In genomic region chr19:5935691-5936090, GRCm38 (mm10) we compare ENCODE assay signal across 18 mouse cellular contexts. TPM values are rescaled to one million over a fixed set of nuclear protein-coding genes. Genes with fewer than 3 reads are reported as not detected.
DNase-seq lines count a peak whose midpoint lies in the region; ATAC-seq and TF ChIP-seq lines count a peak whose summit lies in the region.
"Had no signal": no experiment of that assay in that cellular context is flagged by ENCODE, and none has a peak within 500 bp of the region (broad histone marks: within the 10 kb centered on the region; RNA-seq: fewer than 3 reads in every experiment).

No protein-coding gene starts in this region.

- H3K27me3 ChIP-seq in lung, embryonic 16.5 days (ENCODE audit: control insufficient read depth, insufficient read depth, low read depth, low read length), result no peaks in the 10 kb centered on the region
- no peaks in the 10 kb centered on the region for H3K27me3 ChIP-seq in stomach, embryonic 15.5 days (replicated peaks)
- H3K27me3 ChIP-seq: neural tube, embryonic 13.5 days had no signal

- TF ChIP-seq CTCF in gastrocnemius, adult 2 months (IDR thresholded peaks at IDR 0.05), result no peak
- no peak for TF ChIP-seq CTCF in lung, adult 2 months (IDR thresholded peaks at IDR 0.05; ENCODE audit: insufficient read depth, low read length)

- peak; percentile 64 for DNase-seq in gastrocnemius, adult 2 months
- no peak for DNase-seq in gastrocnemius, postnatal 25 days
- no peak for DNase-seq in lung, adult 2 months
- peak; percentile 68 for DNase-seq in kidney, postnatal 10 days
- DNase-seq in retina, embryonic 14.5 days (ENCODE audit: low spot score), result no peak
- no peak for DNase-seq in cerebellum, adult 18-20 months
- DNase-seq: right cerebral cortex, postnatal 25 days; thymus, adult 2 months had no signal

- no peak for TF ChIP-seq POLR2A in lung, adult 2 months (IDR thresholded peaks at IDR 0.05; ENCODE audit: borderline replicate concordance, extremely low read depth, low read depth, low read length)

- H3K4me3 ChIP-seq in gastrocnemius, adult 2 months, result no peak overlapping the region
- no peak overlapping the region for H3K4me3 ChIP-seq in lung, embryonic 16.5 days (ENCODE audit: low read length)
- H3K4me3 ChIP-seq in lung, adult 2 months (replicated peaks; ENCODE audit: extremely low read depth, low read depth, low read length), result no peak overlapping the region
- no peak overlapping the region for H3K4me3 ChIP-seq in stomach, embryonic 15.5 days (replicated peaks)
- H3K4me3 ChIP-seq: forebrain, embryonic 10.5 days; megakaryocyte, embryonic 14.5 days; neural tube, embryonic 13.5 days had no signal

- peak; percentile 61; the same call in 1 of the 2 replicates for ATAC-seq in lung, embryonic 16.5 days (ENCODE audit: low read depth)
- ATAC-seq in stomach, embryonic 15.5 days (ENCODE audit: insufficient read depth, low FRiP score, low read depth), result no peak

- no peak overlapping the region for H3K4me2 ChIP-seq in lung, embryonic 16.5 days (ENCODE audit: low read depth, low read length)
- H3K4me2 ChIP-seq in stomach, embryonic 15.5 days, result peak overlapping the region; percentile 22
- H3K4me2 ChIP-seq: neural tube, embryonic 13.5 days had no signal

- WGBS in lung, embryonic 16.5 days, result 41% methylated on average over 5 of the region's 5 CpGs
- 21% methylated on average over 5 of the region's 5 CpGs for WGBS in lung, adult 2 months
- WGBS in stomach, embryonic 15.5 days, result 51% methylated on average over 5 of the region's 5 CpGs

- H3K36me3 ChIP-seq in lung, embryonic 16.5 days (ENCODE audit: control insufficient read depth, insufficient read depth, low read length), result peaks cover 2% of the 10 kb centered on the region; the same call in 1 of the 2 replicates
- H3K36me3 ChIP-seq in stomach, embryonic 15.5 days, result 0 out of 2 replicates have a peak, but pooled peaks cover 8% of the 10 kb centered on the region

- peaks cover 43% of the 10 kb centered on the region for H3K4me1 ChIP-seq in lung, embryonic 16.5 days (replicated peaks; ENCODE audit: control insufficient read depth, insufficient read depth, low read length)
- peaks cover 33% of the 10 kb centered on the region for H3K4me1 ChIP-seq in lung, adult 2 months (ENCODE audit: control insufficient read depth, insufficient read depth, low read length)
- H3K4me1 ChIP-seq in stomach, embryonic 15.5 days, result peaks cover 43% of the 10 kb centered on the region

- H3K27ac ChIP-seq in gastrocnemius, adult 2 months, result peak overlapping the region; percentile 65
- H3K27ac ChIP-seq in lung, embryonic 16.5 days (ENCODE audit: low read length), result peak overlapping the region; percentile 87
- H3K27ac ChIP-seq in stomach, embryonic 15.5 days, result peak overlapping the region; percentile 78
- H3K27ac ChIP-seq: forebrain, embryonic 10.5 days; neural tube, embryonic 13.5 days had no signal

- no peaks in the 10 kb centered on the region for H3K9me3 ChIP-seq in lung, embryonic 16.5 days (ENCODE audit: control insufficient read depth, low read length)
- no peaks in the 10 kb centered on the region for H3K9me3 ChIP-seq in stomach, embryonic 15.5 days
- H3K9me3 ChIP-seq: forebrain, embryonic 10.5 days; G1E; neural tube, embryonic 13.5 days had no signal

- intact Hi-C loops in gastrocnemius, adult 2 months (cut with DNase I), result no loop called here

- H3K9ac ChIP-seq in lung, embryonic 16.5 days (ENCODE audit: low read length), result no peak overlapping the region
- H3K9ac ChIP-seq in stomach, embryonic 15.5 days, result no peak overlapping the region
- H3K9ac ChIP-seq: neural tube, embryonic 13.5 days had no signal

RNA-seq across cellular contexts. Expression of gene Cdc42ep2, which starts 11.1 kb away (rescaled TPM):
- 10 to 100 TPM in 1 of 2 experiments, 1 to 10 TPM in 1; 8.2 to 14.3 TPM for total RNA-seq in gastrocnemius, adult 2 months (2021)
- total RNA-seq in gastrocnemius, postnatal 25 days (2021), result 10 to 100 TPM; 12.0 to 13.0 TPM
- 15.6 and 17.1 TPM in 2 replicates for polyA plus RNA-seq in lung, embryonic 16.5 days (2015; fragmentation: Nextera tagmentation; extraction: Ambion mirVana)
- polyA plus RNA-seq in lung, adult 2 months (2012; rRNA removed), result 22.2 and 24.1 TPM in 2 replicates
- polyA plus RNA-seq in stomach, embryonic 15.5 days (2015; fragmentation: Nextera tagmentation; extraction: Ambion mirVana), result 9.6 and 11.0 TPM in 2 replicates

RNA-seq across cellular contexts. Expression of gene Dpf2, which starts 22.9 kb away (rescaled TPM):
- 10 to 100 TPM; 87.8 to 88.4 TPM for total RNA-seq in gastrocnemius, adult 2 months (2021)
- total RNA-seq in gastrocnemius, postnatal 25 days (2021), result 10 to 100 TPM; 80.6 to 83.5 TPM
- 155 TPM in 2 replicates for polyA plus RNA-seq in lung, embryonic 16.5 days (2015; fragmentation: Nextera tagmentation; extraction: Ambion mirVana)
- 87.1 and 103 TPM in 2 replicates for polyA plus RNA-seq in lung, adult 2 months (2012; rRNA removed)
- polyA plus RNA-seq in stomach, embryonic 15.5 days (2015; fragmentation: Nextera tagmentation; extraction: Ambion mirVana), result 98.7 and 118 TPM in 2 replicates

RNA-seq across cellular contexts. Expression of gene Pola2, which starts 28.3 kb away (rescaled TPM):
- 1 to 10 TPM; 8.9 to 9.2 TPM for total RNA-seq in gastrocnemius, adult 2 months (2021)
- 10 to 100 TPM in 1 of 2 experiments, 1 to 10 TPM in 1; 9.2 to 10.8 TPM for total RNA-seq in gastrocnemius, postnatal 25 days (2021)
- 64.2 and 70.0 TPM in 2 replicates for polyA plus RNA-seq in lung, embryonic 16.5 days (2015; fragmentation: Nextera tagmentation; extraction: Ambion mirVana)
- 30.5 and 32.7 TPM in 2 replicates for polyA plus RNA-seq in lung, adult 2 months (2012; rRNA removed)
- polyA plus RNA-seq in stomach, embryonic 15.5 days (2015; fragmentation: Nextera tagmentation; extraction: Ambion mirVana), result 60.9 and 64.2 TPM in 2 replicates

RNA-seq across cellular contexts. Expression of gene Tigd3, which starts 41.7 kb away (rescaled TPM):
- under 1 TPM; 0.10 to 0.20 TPM for total RNA-seq in gastrocnemius, adult 2 months (2021)
- total RNA-seq in gastrocnemius, postnatal 25 days (2021), result under 1 TPM; 0.15 to 0.35 TPM
- 2.5 and 3.2 TPM in 2 replicates for polyA plus RNA-seq in lung, embryonic 16.5 days (2015; fragmentation: Nextera tagmentation; extraction: Ambion mirVana)
- 1.1 and 1.2 TPM in 2 replicates for polyA plus RNA-seq in lung, adult 2 months (2012; rRNA removed)
- 2.3 and 2.4 TPM in 2 replicates for polyA plus RNA-seq in stomach, embryonic 15.5 days (2015; fragmentation: Nextera tagmentation; extraction: Ambion mirVana)

RNA-seq across cellular contexts. Expression of gene Slc22a20, which starts 50.3 kb away (rescaled TPM):
- not detected for total RNA-seq in gastrocnemius, adult 2 months (2021)
- total RNA-seq in gastrocnemius, postnatal 25 days (2021), result not detected
- polyA plus RNA-seq in lung, embryonic 16.5 days (2015; fragmentation: Nextera tagmentation; extraction: Ambion mirVana), result not detected in 2 replicates
- polyA plus RNA-seq in lung, adult 2 months (2012; rRNA removed), result not detected in 2 replicates
- polyA plus RNA-seq in stomach, embryonic 15.5 days (2015; fragmentation: Nextera tagmentation; extraction: Ambion mirVana), result not detected in 2 replicates
- total RNA-seq: G1E; gastrocnemius, postnatal 10 days; left cerebral cortex, postnatal 14 days had no signal
- polyA plus RNA-seq: cortical plate, adult 2 months; forebrain, embryonic 10.5 days; G1E; intestine, embryonic 14.5 days; neural tube, embryonic 13.5 days had no signal

Comparison
In these comparisons a context has a peak if more than half of its experiments do, and no peak if none do; other contexts are left out.
1. DNase-seq: peak in gastrocnemius, adult 2 months (single experiment) and kidney, postnatal 10 days (single experiment); none in gastrocnemius, postnatal 25 days (single experiment), lung, adult 2 months (single experiment), retina, embryonic 14.5 days (single experiment) and cerebellum, adult 18-20 months (0 of 2).
2. Peak in every context shown above with its lines, with median percentiles within 50 percentile points of each other: H3K27ac ChIP-seq.